Mouse (Mus musculus) olfactory bulb, adult 2 months (tissue): Measurements from ENCODE around the gene Hsd17b11.

ENCODE experiments used
- CTCF ChIP-seq: fragments of 200-500 bp; IDR thresholded peaks from 2 replicates; pipeline ENCODE4 v1.5.1; 2012; ENCODE audit warnings: low read depth, mild to moderate bottlenecking, low read length, moderate library complexity; ENCODE audit not compliant: insufficient read depth
- POLR2A ChIP-seq: fragments of 200-500 bp; IDR thresholded peaks from 2 replicates; pipeline ENCODE4 v1.6.1; 2012; ENCODE audit warnings: mild to moderate bottlenecking, low read depth, low read length, moderate library complexity; ENCODE audit not compliant: insufficient read depth

- TF ChIP-seq CTCF: no peak
- no peak for TF ChIP-seq POLR2A
Measured at GRCm38 (mm10) chr5:104025245-104025854, 3.6 kb upstream of the Hsd17b11 start.
